Mouse (Mus musculus) thymus, postnatal 36 days (tissue): ENCODE results near the gene Fads3.

ENCODE experiments used
- DNase-seq, 2 experiments: peaks; one replicate each; pipeline ENCODE4 v3.0.0; 2022; ENCODE audit warnings: mixed read lengths in 2 of 2

Gene Fads3

GRCm38 (mm10) chr19:10054361-10055075, 13.1 kb downstream of the Fads3 start:
- no peak for DNase-seq

GRCm38 (mm10) chr19:10055261-10055660, 13.9 kb downstream of the Fads3 start:
- DNase-seq = no peak

- no peak for DNase-seq
Observed at GRCm38 (mm10) chr19:10055783-10056660, 14.7 kb downstream of the Fads3 start.

GRCm38 (mm10) chr19:10056686-10057085, 15.3 kb downstream of the Fads3 start:
- DNase-seq = no peak

GRCm38 (mm10) chr19:10057486-10058351, 16.4 kb downstream of the Fads3 start:
- no peak for DNase-seq

- no peak for DNase-seq
Observed at GRCm38 (mm10) chr19:10058352-10058825, 17.0 kb downstream of the Fads3 start.

- DNase-seq = no peak
Observed at GRCm38 (mm10) chr19:10058876-10059427, 17.6 kb downstream of the Fads3 start.

GRCm38 (mm10) chr19:10059911-10060567, 18.7 kb downstream of the Fads3 start:
- no peak for DNase-seq

- no peak for DNase-seq
Observed at GRCm38 (mm10) chr19:10060783-10061590, 19.6 kb downstream of the Fads3 start.

- DNase-seq = no peak
Observed at GRCm38 (mm10) chr19:10061624-10062023, 20.3 kb downstream of the Fads3 start.

GRCm38 (mm10) chr19:10062292-10062691, 20.9 kb downstream of the Fads3 start:
- DNase-seq = no peak

GRCm38 (mm10) chr19:10062862-10063261, 21.5 kb downstream of the Fads3 start:
- DNase-seq = no peak

- DNase-seq = peak; percentile 59 to 77
Observed at GRCm38 (mm10) chr19:10064173-10065012, 23.0 kb downstream of the Fads3 start.

GRCm38 (mm10) chr19:10065465-10066188, 24.3 kb downstream of the Fads3 start:
- DNase-seq = no peak

- DNase-seq = no peak
Observed at GRCm38 (mm10) chr19:10066189-10066500, 24.8 kb downstream of the Fads3 start.

GRCm38 (mm10) chr19:10066502-10066901, 25.1 kb downstream of the Fads3 start:
- no peak for DNase-seq

GRCm38 (mm10) chr19:10067701-10068100, 26.3 kb downstream of the Fads3 start:
- no peak for DNase-seq

- DNase-seq = peak; percentile 41 to 42
Observed at GRCm38 (mm10) chr19:10070186-10070980, 29.0 kb downstream of the Fads3 start.

- no peak for DNase-seq
Observed at GRCm38 (mm10) chr19:10071166-10071565, 29.8 kb downstream of the Fads3 start.
